Mouse (Mus musculus) liver, embryonic 12.5 days (tissue): Measurements from ENCODE around the gene Slc19a3. TPM values are rescaled to one million over a fixed set of nuclear protein-coding genes. Genes with fewer than 3 reads are reported as not detected.
"Not testable (repeated sequence)": the region's sequence is repeated elsewhere in the genome, so short reads cannot be mapped to it uniquely, and the experiment has no call there.

Experiments
- ATAC-seq: fragments of 200-750 bp; cut with Nextera tagmentation; 2 replicates; pipeline ENCODE4 v1.8.0; 2017; ENCODE audit warnings: moderate number of reproducible peaks, mild to moderate bottlenecking, moderate library complexity
- H3K27ac ChIP-seq: fragments of 300-500 bp; sonication (generic); 2 replicates; pipeline ENCODE4 v1.5.1; 2016; ENCODE audit warnings: mild to moderate bottlenecking
- H3K27me3 ChIP-seq: fragments of 300-500 bp; sonication (generic); replicated peaks from 2 replicates; pipeline ENCODE4 v1.6.1; 2016; ENCODE audit warnings: mild to moderate bottlenecking, moderate library complexity
- H3K36me3 ChIP-seq: fragments of 300-500 bp; sonication (generic); 2 replicates; pipeline ENCODE4 v1.6.1; 2016; ENCODE audit warnings: mild to moderate bottlenecking, moderate library complexity
- H3K4me1 ChIP-seq: fragments of 300-500 bp; sonication (generic); 2 replicates; pipeline ENCODE4 v1.6.1; 2016
- H3K4me2 ChIP-seq: fragments of 300-500 bp; sonication (generic); 2 replicates; pipeline ENCODE4 v1.6.1; 2016; ENCODE audit warnings: mild to moderate bottlenecking, moderate library complexity
- H3K4me3 ChIP-seq: fragments of 300-500 bp; sonication (generic); 2 replicates; pipeline ENCODE4 v1.5.1; 2016; ENCODE audit warnings: mild to moderate bottlenecking, moderate library complexity
- H3K9ac ChIP-seq: fragments of 300-500 bp; sonication (generic); 2 replicates; pipeline ENCODE4 v1.6.1; 2016; ENCODE audit warnings: mild to moderate bottlenecking, moderate library complexity
- H3K9me3 ChIP-seq: fragments of 300-500 bp; sonication (generic); replicated peaks from 2 replicates; pipeline ENCODE4 v1.6.1; 2016; ENCODE audit warnings: mild to moderate bottlenecking, moderate library complexity
- WGBS: fragments of 180-500 bp; shearing (Covaris S2); methylation state at CpG from one replicate; pipeline ENCODE4 v1.1.7; 2016; ENCODE audit not compliant: insufficient replicate concordance; 5-methylcytosine and 5-hydroxymethylcytosine counted together
- polyA plus RNA-seq: library from polyadenylated mRNA; unstranded; fragments of >200 nt; fragmentation: Nextera tagmentation; extraction: Ambion mirVana; gene quantifications from 2 replicates; pipeline ENCODE4 v1.2.1, GENCODE M21; 2016

Slc19a3 gene
- polyA plus RNA-seq, 1 experiment from 2014 or later = 0.15 TPM

DNA sequence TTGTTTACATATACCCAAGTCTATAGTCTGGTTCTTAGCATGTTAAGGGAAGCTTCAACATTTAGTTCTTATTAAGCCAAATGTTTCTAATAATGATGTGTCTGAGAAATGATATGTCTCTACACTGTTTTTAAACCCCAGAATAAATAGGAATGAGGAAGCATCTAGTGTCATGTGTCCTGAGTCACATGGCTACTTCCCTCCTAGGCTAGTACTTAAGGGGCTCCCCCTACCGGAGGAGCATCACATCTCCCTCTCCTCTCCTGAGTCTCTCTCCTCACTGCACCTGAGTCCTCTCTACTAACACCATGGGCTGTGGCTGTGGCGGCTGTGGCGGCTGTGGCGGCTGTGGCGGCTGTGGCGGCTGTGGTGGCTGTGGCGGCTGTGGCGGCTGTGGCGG is 37.9 kb downstream of the Slc19a3 start, which contains the start of gene Gm47959:
Gene Gm47959 (plus strand): TSS at position 243 of the 400 bp plus-strand sequence.
- not testable (repeated sequence) for H3K9ac ChIP-seq, H3K4me2 ChIP-seq, H3K27ac ChIP-seq, H3K36me3 ChIP-seq, H3K4me3 ChIP-seq, ATAC-seq, H3K27me3 ChIP-seq, H3K9me3 ChIP-seq, H3K4me1 ChIP-seq
- 89% methylated on average over 9 of the region's 9 CpGs for WGBS

DNA sequence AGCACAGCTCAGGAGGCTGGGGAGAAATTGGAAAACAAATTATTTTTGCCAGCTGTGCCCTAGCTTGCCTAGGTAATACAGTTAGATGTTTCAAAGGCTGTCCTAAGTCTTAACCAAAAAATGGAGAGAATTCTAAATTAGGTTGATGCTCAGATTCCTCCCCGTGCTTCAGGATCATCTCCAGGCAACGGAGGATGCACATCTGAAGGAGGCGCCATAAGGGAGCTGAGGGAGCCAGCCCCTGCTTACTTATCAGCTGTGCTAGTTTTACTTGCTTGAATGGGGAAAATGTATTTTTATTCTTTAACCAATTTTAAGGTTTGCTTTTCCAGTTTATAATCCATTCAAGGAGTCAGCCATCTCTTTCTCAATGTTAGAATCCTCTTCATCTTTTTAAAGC is 44.3 kb downstream of the Slc19a3 start:
- H3K4me3 ChIP-seq = no peak overlapping the region
- no peaks in the 10 kb centered on the region for H3K4me1 ChIP-seq
- H3K9ac ChIP-seq = no peak overlapping the region
- no peaks in the 10 kb centered on the region for H3K9me3 ChIP-seq
- no peak for ATAC-seq
- no peak overlapping the region for H3K27ac ChIP-seq
- 75% methylated on average over 3 of the region's 3 CpGs for WGBS
- H3K27me3 ChIP-seq = no peaks in the 10 kb centered on the region; the same call in 1 of the 2 replicates
- no peak overlapping the region for H3K4me2 ChIP-seq
- H3K36me3 ChIP-seq = no peaks in the 10 kb centered on the region

DNA sequence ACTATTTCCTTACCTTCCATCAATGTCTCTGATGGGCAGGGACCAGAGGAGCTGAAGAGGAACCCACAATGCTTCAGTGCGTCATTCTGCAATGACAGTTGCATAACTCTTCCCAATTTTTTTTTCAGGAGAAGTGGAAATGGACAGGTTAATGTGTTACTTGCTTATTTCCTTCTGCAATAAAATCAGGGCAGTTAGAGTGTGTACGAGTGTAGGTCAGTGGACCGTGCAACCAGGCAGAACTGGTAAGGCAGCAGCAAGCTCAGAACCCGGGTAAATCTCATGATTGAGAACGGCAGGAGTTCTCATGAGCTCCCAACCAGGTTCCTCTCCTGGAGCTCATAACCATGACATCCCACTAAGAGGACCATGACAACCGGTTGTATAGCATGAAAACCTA is 46.2 kb downstream of the Slc19a3 start:
- ATAC-seq = no peak
- H3K4me3 ChIP-seq = no peak overlapping the region
- no peak overlapping the region for H3K27ac ChIP-seq
- H3K4me2 ChIP-seq = no peak overlapping the region
- H3K9ac ChIP-seq = no peak overlapping the region
- H3K4me1 ChIP-seq = no peaks in the 10 kb centered on the region
- no peaks in the 10 kb centered on the region for H3K36me3 ChIP-seq
- no peaks in the 10 kb centered on the region for H3K9me3 ChIP-seq
- H3K27me3 ChIP-seq = no peaks in the 10 kb centered on the region; the same call in 1 of the 2 replicates
- WGBS = 77% methylated on average over 6 of the region's 6 CpGs

DNA sequence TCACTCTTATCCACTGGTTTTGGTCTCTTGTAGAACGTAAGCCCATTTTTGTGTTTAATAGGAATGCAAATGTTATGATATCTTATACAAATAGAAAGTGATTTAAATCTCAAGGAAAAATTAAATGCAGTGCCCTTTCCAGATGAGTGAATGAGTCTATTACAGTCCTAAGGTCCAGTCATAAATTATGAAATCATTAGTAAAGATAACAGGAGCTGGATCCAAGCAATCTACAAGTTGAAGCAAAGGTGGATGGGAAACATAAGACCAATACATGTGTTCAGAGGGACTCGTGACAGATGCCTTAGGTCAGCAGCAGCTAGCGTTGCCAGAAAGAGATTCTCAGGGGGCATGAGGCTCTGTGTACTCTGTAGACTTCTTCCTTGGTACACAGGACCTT is 46.7 kb downstream of the Slc19a3 start:
- Histone ChIP-seq H3K4me1 (no peaks in the 10 kb centered on the region), H3K27me3 (no peaks in the 10 kb centered on the region; the same call in 1 of the 2 replicates), H3K36me3 (no peaks in the 10 kb centered on the region), H3K27ac (no peak overlapping the region), H3K9me3 (no peaks in the 10 kb centered on the region), H3K4me3 (no peak overlapping the region), H3K4me2 (no peak overlapping the region), H3K9ac (no peak overlapping the region)
- WGBS = 65% methylated on average over 3 of the region's 3 CpGs
- ATAC-seq = no peak

DNA sequence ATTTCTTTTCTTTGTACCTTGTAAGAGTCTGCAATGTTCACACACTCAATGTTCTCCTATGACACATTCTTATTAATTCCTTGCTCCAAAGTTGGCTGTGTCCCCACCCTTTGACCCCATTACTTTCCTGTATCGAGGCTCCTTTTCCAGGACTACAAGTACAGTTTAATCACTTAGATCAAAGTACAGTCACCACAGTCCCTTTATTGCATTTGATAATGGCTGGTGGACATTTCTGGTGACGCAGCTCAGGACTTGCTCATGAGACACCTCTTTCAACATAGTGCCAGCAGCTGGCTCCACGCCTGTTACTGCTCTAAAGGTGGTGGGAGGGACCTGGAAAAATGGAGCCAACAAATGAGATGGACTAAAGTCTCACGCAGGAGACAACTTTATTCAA is 47.2 kb downstream of the Slc19a3 start:
- Histone ChIP-seq H3K4me3 (no peak overlapping the region), H3K9ac (no peak overlapping the region), H3K4me1 (no peaks in the 10 kb centered on the region), H3K36me3 (no peaks in the 10 kb centered on the region), H3K27ac (no peak overlapping the region), H3K9me3 (no peaks in the 10 kb centered on the region), H3K27me3 (no peaks in the 10 kb centered on the region; the same call in 1 of the 2 replicates), H3K4me2 (no peak overlapping the region)
- 60% methylated on average over 4 of the region's 4 CpGs for WGBS
- ATAC-seq = no peak

DNA sequence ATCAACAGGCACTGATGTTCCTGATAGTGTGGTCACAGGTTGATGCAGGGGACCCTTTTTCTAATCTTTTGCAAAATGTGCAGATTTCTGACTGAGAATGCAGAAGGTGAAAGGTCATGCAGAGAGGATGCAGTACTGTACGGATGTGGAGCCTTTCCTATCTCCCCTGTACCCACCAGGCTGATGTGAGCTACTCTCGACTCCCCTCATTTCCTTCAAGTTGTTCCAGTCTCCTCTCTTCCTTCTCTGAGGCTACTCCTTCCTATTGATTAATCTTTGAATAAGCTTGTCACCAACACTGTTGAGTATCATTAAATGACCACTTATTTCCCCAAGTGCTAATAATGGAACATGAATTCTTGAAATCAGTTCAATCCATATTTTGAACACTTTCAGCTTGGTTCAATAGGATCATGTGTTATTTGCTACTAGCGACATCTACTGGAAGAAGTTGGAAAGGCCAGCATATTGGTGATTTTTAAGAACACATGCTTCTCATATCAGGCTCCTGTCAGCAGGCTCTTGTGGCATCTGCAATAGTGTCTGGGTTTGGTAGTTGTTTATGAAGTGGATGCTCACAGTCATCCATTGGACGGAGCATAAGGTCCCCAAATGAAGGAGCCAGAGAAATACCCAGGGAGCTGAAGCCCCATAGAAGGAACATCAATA is 50.6 kb downstream of the Slc19a3 start:
- no peaks in the 10 kb centered on the region for H3K36me3 ChIP-seq
- H3K9ac ChIP-seq = no peak overlapping the region
- no peak overlapping the region for H3K4me3 ChIP-seq
- H3K27me3 ChIP-seq = no peaks in the 10 kb centered on the region
- H3K4me1 ChIP-seq = no peaks in the 10 kb centered on the region
- H3K27ac ChIP-seq = no peak overlapping the region
- H3K4me2 ChIP-seq = no peak overlapping the region
- H3K9me3 ChIP-seq = peaks cover 8% of the 10 kb centered on the region; the same call in 1 of the 2 replicates
- 23% methylated on average over 4 of the region's 4 CpGs for WGBS
- ATAC-seq = no peak

DNA sequence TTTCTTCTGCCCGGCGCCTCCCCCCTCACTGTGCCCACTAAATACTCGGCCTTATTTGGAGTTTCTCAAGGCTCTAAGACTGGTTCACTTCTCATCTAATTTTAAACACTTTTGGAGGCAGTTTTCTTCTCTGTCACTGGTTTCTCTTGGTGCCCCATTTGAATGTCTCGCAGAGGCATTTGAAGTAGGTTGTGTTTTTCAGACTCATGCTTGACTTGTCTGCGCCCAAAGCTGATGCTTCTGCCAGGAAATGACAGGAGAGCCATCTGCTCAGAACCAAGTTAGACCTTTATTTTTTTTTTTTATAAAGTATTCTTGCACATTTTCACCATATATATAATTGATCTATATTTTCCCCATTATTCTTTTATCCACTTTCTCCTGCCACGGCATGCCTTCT is 51.5 kb downstream of the Slc19a3 start:
- Histone ChIP-seq H3K27ac (no peak overlapping the region), H3K9ac (no peak overlapping the region), H3K4me2 (no peak overlapping the region), H3K36me3 (no peaks in the 10 kb centered on the region), H3K4me1 (no peaks in the 10 kb centered on the region), H3K9me3 (peaks cover 8% of the 10 kb centered on the region; the same call in 1 of the 2 replicates), H3K27me3 (no peaks in the 10 kb centered on the region), H3K4me3 (no peak overlapping the region)
- WGBS = 77% methylated on average over 6 of the region's 6 CpGs
- ATAC-seq = no peak

DNA sequence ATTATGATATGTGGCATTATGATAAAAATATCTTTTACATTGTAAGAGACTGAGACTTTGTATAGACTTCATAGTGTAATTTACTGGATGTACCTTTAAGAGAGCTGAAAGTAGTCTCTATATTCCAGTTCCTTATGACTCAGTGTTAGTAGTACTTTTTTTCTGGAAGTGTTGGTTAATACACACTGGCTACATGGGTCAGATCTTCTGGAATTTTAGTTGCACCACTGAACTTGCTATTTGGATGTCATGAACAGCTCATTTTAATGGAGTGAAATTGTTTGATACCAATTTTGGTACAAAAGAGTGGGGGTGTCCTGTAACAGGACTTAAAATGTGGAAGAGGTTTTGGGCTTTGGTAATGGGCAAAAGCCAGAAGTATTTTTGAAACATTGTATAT is 60.4 kb downstream of the Slc19a3 start:
- H3K36me3 ChIP-seq = no peaks in the 10 kb centered on the region
- ATAC-seq = no peak
- no peak overlapping the region for H3K27ac ChIP-seq
- H3K4me1 ChIP-seq = peaks cover 24% of the 10 kb centered on the region
- H3K9ac ChIP-seq = no peak overlapping the region
- H3K27me3 ChIP-seq = no peaks in the 10 kb centered on the region
- H3K4me2 ChIP-seq = no peak overlapping the region
- no peak overlapping the region for H3K4me3 ChIP-seq
- no peaks in the 10 kb centered on the region for H3K9me3 ChIP-seq

DNA sequence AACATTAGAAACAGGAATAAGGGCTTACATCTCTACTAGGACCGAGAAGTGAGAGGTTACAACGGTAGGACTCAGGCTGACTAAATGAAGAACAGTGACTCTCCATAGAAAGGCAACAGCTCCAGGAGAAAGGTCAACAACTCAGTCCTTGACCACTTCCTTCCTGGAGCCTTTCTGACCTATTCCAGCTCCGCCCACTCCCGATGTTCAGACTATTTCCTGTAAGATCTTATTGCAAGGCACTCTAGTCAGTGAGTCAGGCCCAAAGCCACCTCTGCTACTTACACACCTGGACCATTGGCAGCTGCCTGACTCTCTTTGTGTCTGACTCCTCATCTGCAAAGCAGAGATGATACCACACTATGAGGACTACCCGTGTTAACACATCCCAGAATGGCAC is 62.5 kb downstream of the Slc19a3 start:
- H3K4me2 ChIP-seq = no peak overlapping the region
- no peak overlapping the region for H3K4me3 ChIP-seq
- peaks cover 29% of the 10 kb centered on the region for H3K4me1 ChIP-seq
- H3K9ac ChIP-seq = no peak overlapping the region
- H3K27ac ChIP-seq = no peak overlapping the region
- no peaks in the 10 kb centered on the region for H3K36me3 ChIP-seq
- H3K27me3 ChIP-seq = no peaks in the 10 kb centered on the region
- 32% methylated on average over 5 of the region's 5 CpGs for WGBS
- no peak for ATAC-seq
- H3K9me3 ChIP-seq = no peaks in the 10 kb centered on the region

DNA sequence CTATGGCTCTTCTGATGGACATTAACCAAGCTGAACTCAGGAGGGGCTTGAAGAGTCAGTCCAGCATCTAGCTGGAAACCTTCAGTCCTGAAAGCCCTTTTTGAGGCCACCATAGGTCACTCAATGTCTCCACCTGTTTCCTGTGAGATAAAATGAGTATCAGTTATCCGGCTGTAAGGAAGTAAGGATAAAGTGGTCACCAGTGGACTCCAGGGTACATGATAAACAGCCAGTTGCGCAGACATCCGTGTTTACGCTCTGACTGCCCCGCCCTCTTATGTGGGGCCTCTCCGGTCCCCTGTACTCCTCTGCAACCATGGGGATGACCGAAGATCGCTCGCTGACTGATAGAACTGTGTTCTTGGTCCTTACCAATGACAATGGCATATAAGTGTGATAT is 63.9 kb downstream of the Slc19a3 start:
- peak; percentile 93 for ATAC-seq
- Histone ChIP-seq H3K36me3 (no peaks in the 10 kb centered on the region), H3K27me3 (no peaks in the 10 kb centered on the region), H3K9ac (no peak overlapping the region), H3K27ac (peak overlapping the region; percentile 39; the same call in 1 of the 2 replicates), H3K4me3 (no peak overlapping the region), H3K9me3 (no peaks in the 10 kb centered on the region), H3K4me2 (peak overlapping the region; percentile 37), H3K4me1 (peaks cover 29% of the 10 kb centered on the region)
- WGBS = 17% methylated on average over 9 of the region's 9 CpGs

DNA sequence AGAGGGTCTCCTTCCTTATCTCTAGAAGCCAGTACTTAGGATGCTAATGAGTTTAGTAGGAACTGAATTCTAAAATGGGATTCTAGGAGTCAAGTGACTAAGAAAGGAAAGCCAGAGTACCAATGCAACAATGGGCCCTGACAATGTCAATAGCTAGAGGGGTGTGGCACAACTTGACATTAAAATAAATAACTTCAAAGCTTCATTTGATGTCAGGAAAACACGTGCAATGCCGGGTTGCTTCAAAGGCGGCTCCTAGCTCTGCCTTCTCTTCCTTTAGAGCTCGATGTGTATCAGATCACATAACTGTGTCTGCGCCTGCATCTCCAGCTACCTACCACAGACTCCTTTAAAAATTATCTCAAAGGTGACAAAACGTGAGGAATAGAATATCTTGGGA is 64.3 kb downstream of the Slc19a3 start:
- Histone ChIP-seq H3K9me3 (no peaks in the 10 kb centered on the region), H3K4me2 (peak overlapping the region; percentile 37; the same call in 1 of the 2 replicates), H3K27ac (peak overlapping the region; percentile 39; the same call in 1 of the 2 replicates), H3K27me3 (no peaks in the 10 kb centered on the region), H3K4me1 (peaks cover 29% of the 10 kb centered on the region), H3K9ac (no peak overlapping the region; the same call in 1 of the 2 replicates), H3K4me3 (no peak overlapping the region), H3K36me3 (no peaks in the 10 kb centered on the region)
- 23% methylated on average over 6 of the region's 6 CpGs for WGBS
- ATAC-seq = peak; percentile 19

DNA sequence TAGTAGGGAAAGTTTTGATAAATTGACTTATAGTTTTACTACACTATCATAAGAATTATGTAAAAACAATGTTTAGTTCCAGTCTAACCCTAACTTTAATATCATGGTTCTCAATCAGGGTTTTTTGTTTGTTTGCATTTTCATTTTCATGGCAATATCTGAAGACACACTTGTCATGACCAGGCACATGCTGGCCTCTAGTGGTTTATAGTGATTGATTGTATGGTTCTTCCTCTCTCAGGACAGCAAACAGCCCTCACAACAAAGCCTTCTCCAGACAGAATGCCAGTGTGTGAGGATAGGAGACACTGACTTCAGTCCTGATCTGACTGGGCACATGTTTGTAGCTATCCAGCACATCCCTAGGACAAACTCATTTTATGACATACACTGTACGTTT is 65.0 kb downstream of the Slc19a3 start:
- ATAC-seq = no peak
- H3K4me3 ChIP-seq = no peak overlapping the region
- H3K27ac ChIP-seq = no peak overlapping the region
- H3K9ac ChIP-seq = no peak overlapping the region
- H3K4me1 ChIP-seq = peaks cover 29% of the 10 kb centered on the region
- H3K27me3 ChIP-seq = no peaks in the 10 kb centered on the region
- no peak overlapping the region for H3K4me2 ChIP-seq
- H3K9me3 ChIP-seq = no peaks in the 10 kb centered on the region
- WGBS = 59% methylated on average over 1 of the region's 1 CpGs
- no peaks in the 10 kb centered on the region for H3K36me3 ChIP-seq

DNA sequence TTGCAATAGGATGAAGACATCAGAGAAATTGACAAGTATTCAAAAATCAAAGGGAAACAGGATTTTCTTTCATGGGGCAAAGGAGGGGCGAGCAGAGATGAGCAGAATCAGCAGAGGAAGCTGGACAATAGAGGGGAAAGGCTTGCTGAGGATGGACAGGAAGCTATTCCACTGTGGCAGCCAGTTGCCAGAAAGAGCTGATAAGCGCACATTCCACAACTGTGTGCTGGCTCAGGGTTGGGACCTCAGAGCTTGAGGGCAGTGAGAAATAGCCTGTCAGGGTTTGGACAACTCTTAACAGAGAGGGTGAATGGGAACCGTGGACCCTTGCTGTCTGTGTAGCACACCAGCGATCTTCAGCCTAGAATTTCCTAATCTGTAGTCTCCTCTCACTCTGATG is 66.2 kb downstream of the Slc19a3 start:
- Histone ChIP-seq H3K9ac (no peak overlapping the region), H3K9me3 (no peaks in the 10 kb centered on the region), H3K36me3 (no peaks in the 10 kb centered on the region), H3K4me3 (no peak overlapping the region), H3K4me2 (no peak overlapping the region), H3K27me3 (no peaks in the 10 kb centered on the region), H3K27ac (0 out of 2 replicates have a peak overlapping the region, but pooled peaks have one; percentile 45), H3K4me1 (peaks cover 29% of the 10 kb centered on the region)
- ATAC-seq = peak; percentile 66
- 20% methylated on average over 4 of the region's 4 CpGs for WGBS
